8 mouse cellular contexts compared by ENCODE assay signal in the genomic region with DNA sequence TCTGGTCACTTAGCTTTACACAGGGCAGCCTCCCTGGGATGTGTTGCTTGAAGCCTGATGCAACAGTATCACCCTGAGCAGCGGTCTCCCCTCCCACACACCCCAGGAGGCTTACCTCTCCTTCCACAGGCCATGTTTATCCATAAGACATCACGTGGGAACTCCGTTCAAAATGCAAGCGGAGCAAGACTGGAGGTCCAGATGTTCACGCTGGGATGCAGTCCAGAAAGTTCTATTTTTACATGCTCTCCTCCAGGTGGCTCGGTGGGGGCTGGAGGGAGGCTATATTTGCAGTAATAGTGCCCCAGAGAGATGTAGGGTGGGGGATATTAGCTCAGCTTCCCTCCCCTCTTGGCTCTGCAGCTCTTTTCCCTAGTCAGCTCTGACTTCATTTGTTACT. TPM values are rescaled to one million over a fixed set of nuclear protein-coding genes. Genes with fewer than 3 reads are reported as not detected.
A peak's percentile ranks its signal among the peaks of the same experiment; 100 is the strongest.
DNase-seq lines count a peak whose midpoint lies in the region; ATAC-seq lines count a peak whose summit lies in the region.

No protein-coding gene starts in this region.

- no peak overlapping the region for H3K4me3 ChIP-seq in hindbrain, embryonic 13.5 days
- H3K4me3 ChIP-seq in hindbrain, embryonic 12.5 days: no peak overlapping the region

- 62% methylated on average over 6 of the region's 6 CpGs for WGBS in hindbrain, embryonic 13.5 days
- WGBS in hindbrain, embryonic 12.5 days: 67% methylated on average over 6 of the region's 6 CpGs

- no peaks in the 10 kb centered on the region for H3K9me3 ChIP-seq in hindbrain, embryonic 13.5 days
- no peaks in the 10 kb centered on the region for H3K9me3 ChIP-seq in hindbrain, embryonic 12.5 days (replicated peaks)

- intact Hi-C loops in left cerebral cortex, postnatal 4 days (cut with DNase I): no loop called here

- no peak overlapping the region for H3K9ac ChIP-seq in hindbrain, embryonic 13.5 days
- H3K9ac ChIP-seq in hindbrain, embryonic 12.5 days: no peak overlapping the region

- H3K27me3 ChIP-seq in hindbrain, embryonic 13.5 days: no peaks in the 10 kb centered on the region
- no peaks in the 10 kb centered on the region for H3K27me3 ChIP-seq in hindbrain, embryonic 12.5 days

- H3K36me3 ChIP-seq in hindbrain, embryonic 13.5 days: no peaks in the 10 kb centered on the region
- H3K36me3 ChIP-seq in hindbrain, embryonic 12.5 days: no peaks in the 10 kb centered on the region

- no peak overlapping the region for H3K4me2 ChIP-seq in hindbrain, embryonic 13.5 days
- no peak overlapping the region for H3K4me2 ChIP-seq in hindbrain, embryonic 12.5 days (replicated peaks)

- no peaks in the 10 kb centered on the region; the same call in 1 of the 2 replicates for H3K4me1 ChIP-seq in hindbrain, embryonic 13.5 days (replicated peaks)
- H3K4me1 ChIP-seq in hindbrain, embryonic 12.5 days: no peaks in the 10 kb centered on the region

- H3K27ac ChIP-seq in hindbrain, embryonic 13.5 days: peak overlapping the region; percentile 8; the same call in 1 of the 2 replicates
- H3K27ac ChIP-seq in hindbrain, embryonic 12.5 days: no peak overlapping the region

- DNase-seq in 3T3-L1 (ENCODE audit: low read depth, low spot score): peak; percentile 34
- peak; percentile 28 to 58 for DNase-seq in gastrocnemius, adult 8-10 months (ENCODE audit: low spot score in 2 of 2)
- peak; percentile 15 for DNase-seq in left cerebral cortex, postnatal 4 days
- DNase-seq in cerebellum, postnatal 4 days (ENCODE audit: low spot score in 2 of 2): no peak
- no peak for DNase-seq in urinary bladder, postnatal 25 days (ENCODE audit: low spot score)
- no peak for DNase-seq in urinary bladder, postnatal 36 days (ENCODE audit: low spot score in 2 of 2)

- peak; percentile 59; the same call in 1 of the 2 replicates for ATAC-seq in hindbrain, embryonic 13.5 days (ENCODE audit: low FRiP score)
- ATAC-seq in hindbrain, embryonic 12.5 days (ENCODE audit: low FRiP score): no peak

RNA-seq across cellular contexts. Expression of gene Zfr, which starts 33.5 kb away (rescaled TPM):
- polyA plus RNA-seq in hindbrain, embryonic 13.5 days (2015; fragmentation: Nextera tagmentation; extraction: Ambion mirVana): 147 and 159 TPM in 2 replicates
- 127 and 132 TPM in 2 replicates for polyA plus RNA-seq in hindbrain, embryonic 12.5 days (2016; fragmentation: Nextera tagmentation; extraction: Ambion mirVana)
- total RNA-seq in gastrocnemius, adult 8-10 months (2022): 10 to 100 TPM; 59.0 to 80.1 (median 65.6) TPM
- total RNA-seq in left cerebral cortex, postnatal 4 days (2021): 100 to 1,000 TPM; 227 to 235 TPM

Comparison
In these comparisons a context has a peak if more than half of its experiments do, and no peak if none do; other contexts are left out.
1. DNase-seq: peak in 3T3-L1 (single experiment), gastrocnemius, adult 8-10 months (2 of 2) and left cerebral cortex, postnatal 4 days (single experiment); none in cerebellum, postnatal 4 days (0 of 2), urinary bladder, postnatal 25 days (single experiment) and urinary bladder, postnatal 36 days (0 of 2).